Mouse (Mus musculus): ENCODE measurements at regions not wholly inside any gene's neighbourhood (a gene's known extent, or its start where the extent isn't known, plus 50 kb on each side); places are given as distances from the start of the nearest gene placed in this dataset.

DNA sequence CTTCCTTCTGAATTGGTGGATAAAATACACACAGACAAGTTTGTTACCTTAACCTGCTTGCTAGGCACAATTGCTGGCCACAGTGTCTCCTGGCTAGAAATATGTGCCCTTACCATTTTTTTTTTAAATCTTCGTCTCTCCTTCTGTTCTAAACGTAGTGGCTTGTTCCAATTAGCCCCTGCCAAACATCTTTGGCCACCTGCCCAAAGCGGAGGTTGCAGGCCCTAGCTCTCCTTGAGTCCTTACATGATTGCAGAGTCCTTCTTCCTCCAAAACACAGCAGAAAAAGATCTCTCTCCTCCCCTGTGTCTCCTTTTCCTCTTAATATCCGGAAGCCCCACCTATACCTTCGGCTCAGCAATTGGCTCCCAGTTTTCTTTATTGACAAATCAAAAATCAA, 986.8 kb downstream of the Robo2 start:
- 79% methylated on average over 5 of the region's 5 CpGs for WGBS (ENCODE audit: insufficient replicate concordance)
- no peaks in the 10 kb centered on the region for H3K27me3 ChIP-seq (ENCODE audit: control insufficient read depth, insufficient read depth, low read length)

GRCm38 (mm10) chr16:73424311-73424710, 987.3 kb downstream of the Robo2 start:
- no peak overlapping the region for H3K4me3 ChIP-seq (ENCODE audit: low read depth, low read length)
- no peaks in the 10 kb centered on the region for H3K27me3 ChIP-seq (ENCODE audit: control insufficient read depth, insufficient read depth, low read length)
- WGBS (ENCODE audit: insufficient replicate concordance) = 88% methylated on average over 2 of the region's 2 CpGs
- no peak for ATAC-seq (replicated peaks; ENCODE audit: insufficient number of reproducible peaks, low FRiP score, low TSS enrichment)
- H3K9me3 ChIP-seq (replicated peaks; ENCODE audit: control insufficient read depth, low read length) = no peaks in the 10 kb centered on the region
- no peaks in the 10 kb centered on the region for H3K4me1 ChIP-seq (ENCODE audit: control insufficient read depth, insufficient read depth, low read length)
- H3K4me2 ChIP-seq = no peak overlapping the region
- no peaks in the 10 kb centered on the region for H3K36me3 ChIP-seq (ENCODE audit: control insufficient read depth, insufficient read depth, low read length)
- H3K9ac ChIP-seq (ENCODE audit: low read depth, low read length) = no peak overlapping the region
- H3K27ac ChIP-seq (ENCODE audit: low read depth, low read length) = no peak overlapping the region

More for the DNA sequence above, 986.8 kb downstream of the Robo2 start:
- no peak overlapping the region for H3K4me2 ChIP-seq
- no peak overlapping the region for H3K4me3 ChIP-seq (ENCODE audit: low read depth, low read length)
- ATAC-seq (replicated peaks; ENCODE audit: insufficient number of reproducible peaks, low FRiP score, low TSS enrichment) = no peak
- H3K9me3 ChIP-seq (replicated peaks; ENCODE audit: control insufficient read depth, low read length) = no peaks in the 10 kb centered on the region
- no peak overlapping the region for H3K9ac ChIP-seq (ENCODE audit: low read depth, low read length)
- no peaks in the 10 kb centered on the region for H3K4me1 ChIP-seq (ENCODE audit: control insufficient read depth, insufficient read depth, low read length)
- H3K27ac ChIP-seq (ENCODE audit: low read depth, low read length) = no peak overlapping the region
- no peaks in the 10 kb centered on the region for H3K36me3 ChIP-seq (ENCODE audit: control insufficient read depth, insufficient read depth, low read length)

GRCm38 (mm10) chr16:73404509-73404908, 1007.1 kb downstream of the Robo2 start:
- H3K9me3 ChIP-seq (replicated peaks; ENCODE audit: control insufficient read depth, low read length) = no peaks in the 10 kb centered on the region
- H3K4me2 ChIP-seq = no peak overlapping the region
- no peaks in the 10 kb centered on the region for H3K4me1 ChIP-seq (ENCODE audit: control insufficient read depth, insufficient read depth, low read length)
- ATAC-seq (replicated peaks; ENCODE audit: insufficient number of reproducible peaks, low FRiP score, low TSS enrichment) = no peak
- no peak overlapping the region for H3K4me3 ChIP-seq (ENCODE audit: low read depth, low read length)
- 59% methylated on average over 3 of the region's 3 CpGs for WGBS (ENCODE audit: insufficient replicate concordance)
- no peaks in the 10 kb centered on the region for H3K27me3 ChIP-seq (ENCODE audit: control insufficient read depth, insufficient read depth, low read length)
- H3K27ac ChIP-seq (ENCODE audit: low read depth, low read length) = no peak overlapping the region
- no peak overlapping the region for H3K9ac ChIP-seq (ENCODE audit: low read depth, low read length)
- no peaks in the 10 kb centered on the region for H3K36me3 ChIP-seq (ENCODE audit: control insufficient read depth, insufficient read depth, low read length)

DNA sequence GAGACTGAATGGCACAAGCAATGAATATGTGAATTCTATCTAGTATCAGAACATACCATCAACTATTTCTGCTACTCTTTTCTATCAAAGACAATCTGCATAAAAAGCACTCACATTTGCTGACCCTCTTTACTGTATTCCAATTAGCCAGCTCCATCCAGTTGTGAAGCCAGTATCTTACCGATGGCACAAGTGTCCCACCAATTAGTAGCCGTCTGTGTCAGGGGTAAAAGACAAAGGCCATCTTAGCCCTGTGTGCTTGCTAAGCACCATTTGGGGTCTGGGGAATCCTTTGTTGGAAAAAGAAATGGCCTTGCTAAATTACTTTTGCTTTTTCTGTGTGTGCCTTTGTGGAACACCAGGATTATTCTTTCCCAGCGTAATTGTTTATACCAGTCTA, 1007.5 kb downstream of the Robo2 start:
- Histone ChIP-seq H3K9me3 (replicated peaks; ENCODE audit: control insufficient read depth, low read length) (no peaks in the 10 kb centered on the region), H3K27ac (ENCODE audit: low read depth, low read length) (no peak overlapping the region), H3K4me1 (ENCODE audit: control insufficient read depth, insufficient read depth, low read length) (no peaks in the 10 kb centered on the region), H3K27me3 (ENCODE audit: control insufficient read depth, insufficient read depth, low read length) (no peaks in the 10 kb centered on the region), H3K4me3 (ENCODE audit: low read depth, low read length) (no peak overlapping the region), H3K9ac (ENCODE audit: low read depth, low read length) (no peak overlapping the region), H3K36me3 (ENCODE audit: control insufficient read depth, insufficient read depth, low read length) (no peaks in the 10 kb centered on the region), H3K4me2 (no peak overlapping the region)
- WGBS (ENCODE audit: insufficient replicate concordance) = 77% methylated on average over 3 of the region's 3 CpGs
- ATAC-seq (replicated peaks; ENCODE audit: insufficient number of reproducible peaks, low FRiP score, low TSS enrichment) = no peak

DNA sequence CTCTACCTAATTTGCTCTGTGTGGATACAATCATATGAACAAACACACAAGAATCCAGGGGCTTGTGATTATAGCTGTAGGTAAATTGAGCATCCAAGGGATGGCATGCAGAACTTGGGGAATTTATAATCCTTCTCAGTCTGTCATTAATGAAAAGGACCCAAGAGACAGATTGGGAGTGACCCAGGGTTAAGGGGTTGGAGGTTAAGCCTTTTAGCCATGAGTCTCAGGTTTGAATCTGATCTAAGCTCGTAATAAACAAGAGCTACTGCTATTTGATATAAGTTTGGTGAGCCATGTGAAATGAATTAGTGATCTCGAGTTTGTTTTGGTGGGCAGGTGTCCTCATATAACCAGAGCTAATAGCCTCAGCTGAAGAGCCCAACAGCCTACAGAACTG, 1032.6 kb downstream of the Robo2 start:
- no peaks in the 10 kb centered on the region for H3K9me3 ChIP-seq (replicated peaks; ENCODE audit: control insufficient read depth, low read length)
- no peak overlapping the region for H3K27ac ChIP-seq (ENCODE audit: low read depth, low read length)
- no peak for ATAC-seq (replicated peaks; ENCODE audit: insufficient number of reproducible peaks, low FRiP score, low TSS enrichment)
- no peak overlapping the region for H3K4me3 ChIP-seq (ENCODE audit: low read depth, low read length)
- WGBS (ENCODE audit: insufficient replicate concordance) = 68% methylated on average over 2 of the region's 2 CpGs
- H3K4me1 ChIP-seq (ENCODE audit: control insufficient read depth, insufficient read depth, low read length) = no peaks in the 10 kb centered on the region
- no peak overlapping the region for H3K4me2 ChIP-seq
- no peak overlapping the region for H3K9ac ChIP-seq (ENCODE audit: low read depth, low read length)
- H3K27me3 ChIP-seq (ENCODE audit: control insufficient read depth, insufficient read depth, low read length) = no peaks in the 10 kb centered on the region
- no peaks in the 10 kb centered on the region for H3K36me3 ChIP-seq (ENCODE audit: control insufficient read depth, insufficient read depth, low read length)

DNA sequence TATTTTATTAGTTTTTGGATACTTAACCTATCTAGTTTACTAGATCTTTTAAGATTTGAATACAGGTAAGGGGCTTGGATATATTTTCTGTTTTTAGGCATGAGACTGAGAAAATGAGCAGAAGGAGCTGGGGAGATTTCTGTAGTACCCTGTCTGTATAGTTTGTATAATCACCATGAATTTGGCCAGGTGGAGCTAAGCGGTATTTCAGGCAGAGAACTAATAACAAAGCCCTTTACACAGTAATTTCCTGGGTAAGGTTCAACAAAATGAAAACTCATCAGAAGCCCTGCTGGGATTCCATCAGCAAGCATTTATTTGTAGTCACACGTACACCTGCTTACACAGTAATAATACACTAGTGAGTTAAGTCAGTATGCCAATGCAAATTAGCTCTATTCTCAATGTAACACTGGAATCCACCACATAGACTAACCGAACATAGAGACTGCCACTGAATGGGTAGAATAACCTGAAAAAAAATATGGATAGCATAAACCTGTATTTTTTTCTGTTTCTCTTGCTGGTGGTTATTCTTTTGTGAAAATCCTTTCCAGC, 1036.9 kb downstream of the Robo2 start:
- 77% methylated on average over 3 of the region's 3 CpGs for WGBS (ENCODE audit: insufficient replicate concordance)
- Histone ChIP-seq H3K9ac (ENCODE audit: low read depth, low read length) (no peak overlapping the region), H3K27ac (ENCODE audit: low read depth, low read length) (no peak overlapping the region), H3K4me1 (ENCODE audit: control insufficient read depth, insufficient read depth, low read length) (no peaks in the 10 kb centered on the region), H3K27me3 (ENCODE audit: control insufficient read depth, insufficient read depth, low read length) (no peaks in the 10 kb centered on the region), H3K36me3 (ENCODE audit: control insufficient read depth, insufficient read depth, low read length) (no peaks in the 10 kb centered on the region), H3K4me2 (no peak overlapping the region), H3K4me3 (ENCODE audit: low read depth, low read length) (no peak overlapping the region), H3K9me3 (replicated peaks; ENCODE audit: control insufficient read depth, low read length) (no peaks in the 10 kb centered on the region)
- ATAC-seq (replicated peaks; ENCODE audit: insufficient number of reproducible peaks, low FRiP score, low TSS enrichment) = no peak

DNA sequence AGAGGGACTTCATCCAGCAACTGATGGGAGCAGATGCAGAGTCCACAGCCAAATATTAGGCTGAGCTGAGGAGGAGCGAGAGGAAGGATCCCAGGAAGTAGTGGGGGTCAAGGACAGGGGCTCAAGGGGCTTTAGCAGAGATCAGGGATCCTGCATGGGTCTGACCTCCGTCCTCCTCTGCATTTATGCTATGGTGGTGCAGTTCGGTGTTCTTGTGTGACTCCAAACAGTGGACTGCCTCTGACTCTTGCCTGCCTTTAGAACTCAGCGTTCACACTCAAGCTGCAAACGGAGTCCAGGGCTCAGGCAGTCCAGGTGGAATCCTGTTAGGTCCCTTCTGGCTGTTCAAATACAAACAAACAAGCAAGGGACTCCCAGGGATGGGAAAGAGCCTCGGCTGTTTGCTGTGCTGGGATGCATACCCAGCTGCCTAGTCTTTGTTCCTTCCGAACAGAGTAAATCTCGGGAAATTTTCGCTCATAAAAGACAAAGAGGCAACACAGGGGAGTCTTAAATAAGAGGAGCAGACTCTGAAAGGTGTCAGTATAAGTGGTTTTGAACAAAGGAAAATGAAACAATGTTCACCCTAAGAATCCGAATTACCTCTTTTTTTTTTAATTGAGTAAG, 1042.9 kb downstream of the Robo2 start:
- Histone ChIP-seq H3K9ac (ENCODE audit: low read depth, low read length) (no peak overlapping the region), H3K27me3 (ENCODE audit: control insufficient read depth, insufficient read depth, low read length) (no peaks in the 10 kb centered on the region), H3K4me2 (no peak overlapping the region), H3K9me3 (replicated peaks; ENCODE audit: control insufficient read depth, low read length) (no peaks in the 10 kb centered on the region), H3K36me3 (ENCODE audit: control insufficient read depth, insufficient read depth, low read length) (no peaks in the 10 kb centered on the region), H3K4me3 (ENCODE audit: low read depth, low read length) (no peak overlapping the region), H3K4me1 (ENCODE audit: control insufficient read depth, insufficient read depth, low read length) (no peaks in the 10 kb centered on the region), H3K27ac (ENCODE audit: low read depth, low read length) (no peak overlapping the region)
- no peak for ATAC-seq (replicated peaks; ENCODE audit: insufficient number of reproducible peaks, low FRiP score, low TSS enrichment)
- 57% methylated on average over 10 of the region's 10 CpGs for WGBS (ENCODE audit: insufficient replicate concordance)

- 80% methylated on average over 5 of the region's 5 CpGs for WGBS (ENCODE audit: insufficient replicate concordance)
- no peak for ATAC-seq (replicated peaks; ENCODE audit: insufficient number of reproducible peaks, low FRiP score, low TSS enrichment)
- Histone ChIP-seq H3K4me1 (ENCODE audit: control insufficient read depth, insufficient read depth, low read length) (no peaks in the 10 kb centered on the region), H3K9me3 (replicated peaks; ENCODE audit: control insufficient read depth, low read length) (no peaks in the 10 kb centered on the region), H3K36me3 (ENCODE audit: control insufficient read depth, insufficient read depth, low read length) (no peaks in the 10 kb centered on the region), H3K4me3 (ENCODE audit: low read depth, low read length) (no peak overlapping the region), H3K4me2 (no peak overlapping the region), H3K27ac (ENCODE audit: low read depth, low read length) (no peak overlapping the region), H3K27me3 (ENCODE audit: control insufficient read depth, insufficient read depth, low read length) (no peaks in the 10 kb centered on the region), H3K9ac (ENCODE audit: low read depth, low read length) (no peak overlapping the region)
These were observed 1043.7 kb downstream of the Robo2 start for GRCm38 (mm10) chr16:73367926-73368325.

DNA sequence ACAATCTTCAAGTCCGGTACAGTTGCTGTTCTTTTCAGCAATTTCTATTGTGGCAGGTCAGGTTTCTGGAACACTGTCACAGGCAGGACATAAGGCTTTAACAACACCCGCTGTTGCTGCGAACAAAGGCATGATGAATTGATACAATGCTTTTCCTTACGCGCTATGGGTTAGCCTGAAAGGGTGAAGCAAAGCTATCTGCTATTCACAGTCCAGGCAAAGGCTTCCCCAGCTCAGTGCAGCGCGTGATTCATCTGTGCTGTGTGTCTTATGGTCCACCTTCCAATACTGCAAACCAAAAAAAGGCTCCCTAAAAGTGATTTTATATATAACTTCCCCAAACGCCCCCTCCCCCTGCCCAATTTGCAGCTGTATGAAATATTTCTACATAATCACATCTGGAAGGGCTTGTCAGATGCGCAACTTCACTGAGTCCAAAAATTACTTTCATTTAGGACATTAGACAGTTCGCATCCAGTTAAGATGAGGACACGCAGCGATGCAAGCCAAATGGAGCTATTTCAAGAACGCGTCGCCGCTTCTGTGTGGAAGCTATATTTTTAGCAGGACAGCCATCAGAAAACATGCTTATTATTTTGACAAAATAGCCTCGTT, 1044.3 kb downstream of the Robo2 start:
- no peak overlapping the region for H3K4me2 ChIP-seq
- H3K4me3 ChIP-seq (ENCODE audit: low read depth, low read length) = no peak overlapping the region
- ATAC-seq (replicated peaks; ENCODE audit: insufficient number of reproducible peaks, low FRiP score, low TSS enrichment) = no peak
- no peaks in the 10 kb centered on the region for H3K4me1 ChIP-seq (ENCODE audit: control insufficient read depth, insufficient read depth, low read length)
- H3K9me3 ChIP-seq (replicated peaks; ENCODE audit: control insufficient read depth, low read length) = no peaks in the 10 kb centered on the region
- 82% methylated on average over 17 of the region's 17 CpGs for WGBS (ENCODE audit: insufficient replicate concordance)
- no peaks in the 10 kb centered on the region for H3K27me3 ChIP-seq (ENCODE audit: control insufficient read depth, insufficient read depth, low read length)
- no peaks in the 10 kb centered on the region for H3K36me3 ChIP-seq (ENCODE audit: control insufficient read depth, insufficient read depth, low read length)
- no peak overlapping the region for H3K9ac ChIP-seq (ENCODE audit: low read depth, low read length)
- H3K27ac ChIP-seq (ENCODE audit: low read depth, low read length) = no peak overlapping the region
